Mouse (Mus musculus) frontal cortex, postnatal 14 days (tissue): ENCODE measurements around the gene Ppp2r5c.

Experiments
- DNase-seq, 2 experiments: peaks; one replicate each; pipeline ENCODE4 v3.0.0; 2022; ENCODE audit warnings: low spot score in 2 of 2

The Ppp2r5c gene

DNA sequence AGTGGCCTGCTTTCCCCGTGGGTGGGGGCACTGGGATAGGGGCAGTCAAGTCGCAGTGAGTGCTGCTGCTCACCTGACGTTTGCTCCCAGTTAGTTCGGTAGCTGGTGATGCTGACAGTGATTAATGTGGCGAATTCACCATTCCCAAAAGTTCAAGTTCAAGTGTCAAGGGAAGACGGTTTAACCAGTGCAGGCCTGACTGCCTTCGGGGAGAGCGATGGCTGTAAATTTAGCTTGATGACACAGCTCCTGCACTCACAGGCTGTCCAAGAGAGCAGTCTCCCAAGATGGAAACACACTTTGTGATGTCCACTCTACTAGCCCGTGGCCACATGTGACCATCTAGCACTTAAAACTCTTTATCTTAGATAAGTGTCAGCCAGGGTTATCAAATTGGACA, 41.1 kb downstream of the Ppp2r5c start:
- DNase-seq = no peak

DNA sequence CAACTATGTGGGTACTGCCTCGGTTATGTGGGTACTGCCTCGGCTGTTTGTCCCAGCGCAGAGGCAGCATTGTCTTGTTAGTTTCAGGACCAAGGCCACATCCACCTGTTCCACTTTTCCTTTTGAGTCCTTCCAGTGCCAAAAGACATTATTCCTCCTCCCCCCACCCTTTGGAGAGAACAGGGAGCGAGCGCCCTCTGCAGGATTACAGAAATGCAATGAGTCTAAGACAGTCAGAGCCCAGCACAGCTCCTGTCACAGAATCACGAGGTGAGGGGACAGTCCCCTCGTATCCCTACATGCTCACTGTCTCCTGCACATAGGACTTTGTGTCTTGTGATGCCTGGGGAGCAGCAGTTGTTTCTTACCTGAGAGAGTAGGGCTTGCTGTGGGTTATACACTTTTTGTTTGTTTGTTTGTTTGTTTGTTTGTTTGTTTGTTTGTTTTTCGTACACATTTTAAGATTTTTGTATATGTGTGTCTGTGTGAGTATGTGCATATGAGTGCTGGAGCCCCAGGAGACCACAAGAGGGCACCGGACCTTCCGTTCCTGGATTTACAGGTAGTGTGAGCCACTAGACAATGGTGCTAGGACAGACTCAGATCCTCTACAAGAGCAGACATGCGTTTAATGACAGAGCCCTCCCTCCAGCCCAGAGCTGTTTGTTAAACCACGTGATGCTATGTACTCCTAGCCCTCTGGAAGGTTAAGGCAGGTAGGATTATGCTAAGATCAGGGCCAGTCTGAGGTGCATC, 43.2 kb downstream of the Ppp2r5c start:
- no peak for DNase-seq

DNA sequence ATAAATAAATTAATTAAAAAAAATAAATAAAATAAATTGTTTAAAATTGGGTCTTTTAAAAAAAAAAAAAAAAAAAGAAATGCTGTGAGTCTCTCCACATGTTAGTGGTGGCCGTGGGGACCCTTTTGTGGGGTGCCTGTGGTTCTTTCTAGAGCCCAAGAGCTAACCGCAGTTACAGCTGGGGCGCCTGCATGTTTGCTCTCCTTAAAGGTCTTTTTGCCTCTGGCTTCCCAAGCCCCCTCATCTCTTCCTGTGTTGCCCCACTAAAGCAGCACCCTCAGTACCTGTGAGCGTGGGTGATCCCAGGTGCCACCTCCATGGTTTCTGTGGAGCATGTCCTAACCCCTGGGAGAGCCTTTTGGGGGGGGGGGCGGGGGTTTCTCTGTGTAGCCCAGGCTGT, 45.5 kb downstream of the Ppp2r5c start:
- DNase-seq = no peak

DNA sequence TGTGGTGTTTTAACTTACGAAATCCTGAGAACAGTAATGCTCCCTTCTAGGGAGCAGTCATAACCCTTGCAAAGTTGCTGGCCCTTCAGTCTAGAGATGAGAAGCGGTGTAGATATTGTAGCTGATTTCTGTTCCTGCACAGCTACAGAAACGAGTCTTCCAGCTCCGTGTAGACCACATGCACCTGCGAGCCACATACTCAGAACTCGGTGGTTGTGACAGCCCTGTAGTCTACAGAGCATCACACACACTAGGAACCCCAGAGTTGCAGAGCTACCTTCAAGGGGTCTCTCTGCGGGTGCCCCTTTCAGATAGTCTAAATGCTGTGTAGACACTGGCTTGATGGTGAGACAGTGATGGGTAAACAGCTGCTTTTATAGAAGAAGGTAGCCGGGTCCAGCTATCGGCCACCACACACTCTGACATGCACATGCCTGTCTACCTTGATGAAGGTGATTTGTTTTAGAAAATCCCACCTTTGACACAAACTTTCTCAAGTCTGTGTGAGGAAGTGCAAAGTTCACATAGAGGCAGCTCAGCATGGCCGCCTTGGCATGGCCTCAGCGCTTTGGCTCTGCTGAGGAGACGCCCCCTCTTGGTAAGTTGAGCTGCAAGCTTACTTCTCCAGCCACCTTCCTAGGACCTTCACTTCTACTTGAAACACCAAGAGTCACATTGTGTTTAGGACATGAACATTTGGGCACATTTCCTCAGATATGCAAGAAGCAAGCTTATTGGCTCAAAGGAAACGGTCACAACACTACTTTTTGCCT, 46.9 kb downstream of the Ppp2r5c start:
- DNase-seq = no peak

DNA sequence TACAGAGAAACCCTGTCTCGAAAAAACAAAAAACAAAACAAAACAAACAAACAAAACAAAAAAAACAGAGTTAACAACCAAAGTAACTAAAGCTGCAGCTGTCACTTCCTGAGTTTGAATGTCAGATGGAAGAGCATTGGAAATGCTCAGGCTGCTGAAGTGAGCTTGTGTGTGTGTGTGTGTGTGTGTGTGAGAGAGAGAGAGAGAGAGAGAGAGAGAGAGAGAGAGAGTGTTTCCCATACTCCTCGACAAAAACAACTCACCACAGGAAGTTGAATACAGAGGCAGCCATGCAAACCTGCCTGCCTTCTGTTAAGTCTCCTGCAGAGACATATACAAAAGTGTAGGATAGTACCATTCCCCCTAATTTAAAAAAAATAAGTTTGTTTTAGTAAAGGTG, 47.9 kb downstream of the Ppp2r5c start:
- no peak for DNase-seq

DNA sequence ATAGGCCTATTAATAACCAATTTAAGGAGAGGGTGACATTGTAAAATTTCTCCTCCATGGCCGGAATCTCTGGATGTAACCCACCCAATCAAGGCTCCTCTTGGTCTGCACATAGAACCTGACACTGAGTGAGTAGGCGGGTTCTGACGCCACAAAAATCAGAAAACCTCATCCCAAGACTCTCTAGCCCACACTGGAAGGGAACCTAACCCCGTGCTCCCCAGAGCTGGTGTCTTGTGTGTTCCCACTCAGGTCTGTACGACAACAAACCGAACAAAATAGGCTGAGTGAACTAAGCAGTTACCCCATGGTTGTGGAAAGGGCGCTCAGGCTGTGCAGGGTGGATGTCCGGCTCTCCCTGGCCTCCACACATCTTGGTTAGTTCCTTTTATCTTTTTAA, 48.3 kb downstream of the Ppp2r5c start:
- no peak for DNase-seq

DNA sequence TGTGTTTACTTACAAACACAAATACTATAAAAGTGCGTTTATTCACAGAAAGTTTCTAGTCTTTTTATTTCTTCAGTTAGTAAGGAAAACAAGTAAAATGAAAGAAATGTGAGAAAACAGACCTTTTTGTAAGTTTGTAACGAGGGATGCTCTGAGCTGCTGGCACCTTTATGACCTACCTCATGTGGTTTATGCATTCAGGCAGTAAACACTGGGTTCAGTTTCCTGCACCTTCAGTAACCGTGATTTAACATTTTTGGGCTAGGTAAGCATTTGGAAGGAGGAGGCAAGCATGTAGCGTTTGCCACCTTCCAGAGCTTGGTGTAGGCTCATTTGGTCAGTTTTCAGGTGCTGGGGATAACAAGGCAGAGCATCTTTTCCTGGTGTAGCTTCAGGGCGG, 49.1 kb downstream of the Ppp2r5c start:
- no peak for DNase-seq

DNA sequence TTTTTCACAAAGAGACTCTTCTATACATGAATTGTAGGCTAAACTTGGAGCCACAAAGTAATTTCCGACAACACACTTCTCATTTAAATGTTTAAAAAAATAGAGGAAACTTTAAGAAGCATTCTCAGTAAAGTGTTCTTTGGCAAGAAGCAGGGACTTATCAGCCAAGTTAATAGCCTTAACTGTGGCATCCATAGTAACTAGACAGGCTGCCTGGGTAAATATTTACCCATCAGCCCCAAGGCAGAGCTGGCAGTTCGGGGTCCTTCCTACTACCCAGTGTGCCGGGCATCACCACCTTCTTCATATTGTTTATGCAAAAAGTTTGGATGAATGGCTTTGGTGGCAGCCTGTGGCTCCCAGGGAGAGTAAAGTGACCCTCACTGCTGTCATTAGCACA, 50.1 kb downstream of the Ppp2r5c start:
- DNase-seq = no peak

DNA sequence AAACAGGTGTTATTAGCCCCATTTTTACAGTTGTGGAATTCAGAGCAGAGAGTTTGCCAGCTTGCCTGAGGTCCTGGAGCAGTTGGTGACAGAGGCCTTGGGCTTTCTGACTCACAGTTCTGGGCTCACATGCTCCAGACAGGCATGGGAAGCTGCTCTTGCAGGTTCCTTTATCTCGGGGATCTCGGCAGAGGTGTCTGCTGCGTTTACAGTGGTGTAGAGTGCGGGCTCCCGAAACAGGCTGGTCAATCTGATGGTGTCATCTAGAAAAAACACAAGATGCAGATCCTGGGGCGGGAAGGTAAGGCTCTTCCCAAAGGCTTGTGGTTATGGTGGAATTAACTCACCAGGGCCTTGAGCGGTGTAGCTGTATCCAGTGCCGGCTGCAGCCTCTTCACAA, 50.6 kb downstream of the Ppp2r5c start:
- no peak for DNase-seq

DNA sequence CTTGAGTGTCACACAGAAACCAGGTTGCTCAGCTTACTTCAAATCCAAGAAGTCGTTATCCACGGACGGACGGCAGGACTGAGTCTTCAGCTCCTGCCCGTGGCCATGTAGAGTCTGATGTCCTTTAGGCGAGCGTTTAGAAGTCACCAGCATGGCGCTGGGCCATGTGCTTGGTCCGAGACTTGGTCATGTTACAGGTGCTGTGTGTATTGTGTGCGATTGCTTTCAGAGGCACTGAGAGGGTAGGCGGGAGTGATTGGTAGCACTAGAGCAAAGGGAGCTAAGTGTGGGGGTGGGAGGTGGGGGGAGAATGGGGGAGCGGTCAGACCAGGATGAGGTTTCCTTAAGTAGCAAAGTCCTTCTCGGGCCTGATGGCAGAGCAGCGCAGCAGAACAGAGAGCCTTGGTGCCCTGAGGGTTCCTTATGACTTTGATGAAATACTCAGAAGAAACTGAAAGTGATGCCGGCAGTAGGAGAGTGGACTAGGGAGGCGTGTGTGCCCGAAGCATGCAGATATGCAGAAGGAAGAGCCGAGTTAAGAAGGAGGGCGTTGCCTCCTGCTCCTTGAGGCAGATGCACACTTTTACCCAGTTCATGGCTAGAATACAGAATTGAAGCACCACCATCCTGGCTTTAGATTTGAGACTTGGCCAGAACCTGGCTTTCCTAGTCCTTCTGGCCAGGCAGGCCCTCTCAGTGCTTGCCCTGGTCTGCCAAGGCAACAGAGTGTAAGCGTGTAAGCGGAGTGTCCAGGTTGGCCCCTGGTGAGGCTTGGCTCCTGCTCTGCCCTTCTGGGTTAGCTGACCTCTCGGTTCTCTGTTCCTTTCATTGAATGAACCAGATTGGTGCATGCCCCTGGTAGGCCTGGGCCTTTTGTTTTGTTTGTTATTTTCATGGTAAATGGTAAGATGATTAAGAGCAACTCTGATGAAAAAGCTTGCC, 51.6 kb downstream of the Ppp2r5c start:
- no peak for DNase-seq

DNA sequence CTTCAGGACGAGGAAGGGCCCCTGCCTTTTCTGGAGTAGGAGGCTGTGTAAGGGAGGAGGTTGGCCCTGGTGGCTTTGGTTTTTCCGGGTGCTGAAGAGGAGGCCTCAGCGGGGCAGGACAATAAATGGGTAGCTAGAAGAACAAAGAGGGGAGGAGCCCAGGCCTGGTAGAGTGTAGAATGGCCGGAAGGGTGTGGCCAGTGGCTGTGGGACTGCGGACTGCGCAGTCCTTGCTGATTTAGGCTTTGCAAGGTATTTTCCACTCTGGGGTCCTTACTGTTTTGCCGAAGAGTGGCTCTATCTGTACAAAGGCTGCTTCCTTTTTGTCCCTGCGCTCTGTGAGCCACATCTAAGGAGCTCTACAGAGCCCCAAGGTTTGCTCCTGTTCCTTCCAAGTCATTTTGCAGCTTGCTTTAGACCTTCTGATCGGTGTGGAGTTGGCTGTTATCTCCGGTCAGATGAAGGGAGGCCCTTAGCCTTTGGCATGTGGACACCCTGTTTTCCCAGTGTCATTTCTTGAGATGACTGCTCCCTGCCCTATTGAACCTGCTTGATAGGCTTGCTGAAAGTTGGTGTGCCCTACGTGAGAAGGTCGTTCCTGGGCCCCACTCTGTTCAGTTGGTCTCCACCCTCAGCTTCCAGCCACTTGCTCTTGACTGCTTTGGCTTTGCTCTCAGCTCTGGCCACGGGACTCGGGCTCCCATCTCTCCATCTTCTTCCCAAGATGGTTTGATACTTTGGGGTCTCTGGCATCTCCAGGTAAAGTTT, 52.5 kb downstream of the Ppp2r5c start:
- no peak for DNase-seq

DNA sequence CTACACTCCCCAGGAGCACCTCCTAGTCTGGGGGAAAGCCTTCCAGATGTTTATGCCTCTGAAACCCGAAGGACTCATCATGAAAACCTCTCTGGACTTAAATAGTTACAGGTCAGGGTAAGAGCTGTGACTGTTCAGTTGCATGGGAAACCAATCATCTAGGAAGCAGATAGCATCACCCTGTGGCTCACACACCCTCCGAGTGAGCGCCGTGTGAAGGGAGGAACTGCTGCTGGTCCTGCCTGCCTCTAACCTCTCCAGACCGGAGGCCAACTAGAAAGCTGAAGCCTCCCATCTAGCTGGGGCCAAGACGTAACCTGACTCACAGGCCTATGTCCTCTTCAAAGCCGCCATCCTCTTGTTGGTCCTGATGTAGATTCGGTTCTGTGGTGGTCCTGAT, 53.2 kb downstream of the Ppp2r5c start:
- no peak for DNase-seq

DNA sequence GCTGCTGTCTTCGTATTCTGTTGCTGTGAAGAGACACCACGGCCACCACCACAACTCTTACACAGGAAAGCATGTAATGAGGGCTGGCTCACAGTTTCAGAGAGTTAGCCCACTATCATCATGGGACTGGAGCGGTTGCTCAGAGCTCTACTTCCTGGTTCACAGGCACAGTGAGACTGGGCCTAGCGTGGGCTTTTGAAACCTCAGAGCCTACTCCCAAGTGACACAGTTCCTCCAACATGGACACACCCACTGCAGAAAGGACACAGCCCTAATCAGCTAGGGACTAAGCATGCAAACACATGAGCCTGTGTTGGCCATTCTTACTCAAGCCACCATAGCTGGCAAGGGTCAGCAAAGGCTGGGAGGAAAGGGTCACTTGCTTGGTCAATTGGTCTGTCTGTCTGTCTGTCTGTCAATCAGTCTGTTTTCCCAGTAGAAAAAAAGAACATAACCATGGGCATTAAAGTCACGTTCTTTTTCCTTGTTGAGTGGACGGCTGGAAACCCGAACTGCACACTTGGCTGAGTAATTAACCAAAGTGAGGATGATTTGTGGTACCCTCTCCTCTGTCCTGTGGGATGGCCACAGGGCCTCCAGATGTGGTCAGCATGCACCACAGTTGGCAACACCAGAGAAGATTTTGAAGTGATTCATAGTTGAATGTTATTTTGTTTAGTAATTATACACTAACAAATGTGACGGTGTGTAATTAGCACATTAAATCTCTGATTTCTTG, 56.7 kb downstream of the Ppp2r5c start:
- DNase-seq = no peak

DNA sequence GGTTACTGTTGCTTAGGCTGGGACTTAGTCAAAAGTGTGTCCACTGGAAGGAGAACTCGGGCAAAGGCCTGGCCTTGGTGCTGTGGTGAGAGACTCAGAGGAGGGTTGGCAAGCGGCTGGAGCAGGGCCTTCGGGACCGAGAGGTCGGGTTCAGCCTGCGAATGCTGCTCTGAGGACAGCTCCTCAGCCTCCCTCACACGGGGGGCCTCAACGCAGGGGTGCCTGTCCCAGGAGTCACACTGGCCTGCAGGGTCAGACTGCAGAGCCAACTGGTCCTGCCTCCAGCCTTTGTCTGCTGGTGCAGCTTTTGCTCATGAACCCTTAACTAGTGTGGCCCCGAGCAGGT, 57.2 kb downstream of the Ppp2r5c start:
- DNase-seq = no peak

DNA sequence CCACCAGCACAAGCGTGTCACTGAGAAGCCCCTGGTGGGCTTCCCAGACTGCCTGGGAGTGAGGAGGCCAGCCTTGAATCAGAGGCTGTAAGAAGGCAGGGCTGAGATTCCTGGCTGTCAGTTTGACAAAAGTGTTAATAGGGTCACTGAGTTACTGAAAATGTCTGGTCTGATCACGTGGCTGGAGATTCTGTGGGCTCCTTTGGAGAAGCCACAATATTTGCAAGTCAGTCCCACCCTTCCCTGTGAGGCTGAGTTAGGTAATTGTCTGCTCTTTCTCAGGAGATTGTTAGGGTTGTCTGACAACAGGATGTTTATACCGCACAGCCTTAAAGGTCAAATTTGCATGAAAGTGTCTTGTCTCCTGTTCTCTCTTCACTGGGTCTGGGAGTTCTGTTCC, 57.9 kb downstream of the Ppp2r5c start:
- DNase-seq = no peak

DNA sequence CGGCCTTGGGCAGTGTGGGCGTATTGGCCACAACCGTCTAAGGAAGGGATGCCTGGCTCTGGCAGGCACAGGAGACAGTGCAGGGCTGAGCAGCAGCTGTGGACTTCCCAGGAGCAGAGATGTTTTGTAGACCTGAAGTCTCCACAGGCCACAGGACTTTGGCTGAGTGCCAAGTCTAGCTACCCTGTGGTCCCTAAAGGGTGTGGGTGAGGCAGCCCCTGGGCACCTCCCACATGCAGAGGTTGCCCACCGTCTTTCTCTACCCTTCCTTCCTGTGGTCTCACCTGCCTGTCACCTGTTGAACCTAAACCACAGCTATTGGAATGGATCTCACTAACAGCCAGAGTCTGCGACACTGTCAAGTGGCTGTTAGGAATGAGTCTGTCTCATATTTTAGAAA, 59.1 kb downstream of the Ppp2r5c start:
- no peak for DNase-seq

DNA sequence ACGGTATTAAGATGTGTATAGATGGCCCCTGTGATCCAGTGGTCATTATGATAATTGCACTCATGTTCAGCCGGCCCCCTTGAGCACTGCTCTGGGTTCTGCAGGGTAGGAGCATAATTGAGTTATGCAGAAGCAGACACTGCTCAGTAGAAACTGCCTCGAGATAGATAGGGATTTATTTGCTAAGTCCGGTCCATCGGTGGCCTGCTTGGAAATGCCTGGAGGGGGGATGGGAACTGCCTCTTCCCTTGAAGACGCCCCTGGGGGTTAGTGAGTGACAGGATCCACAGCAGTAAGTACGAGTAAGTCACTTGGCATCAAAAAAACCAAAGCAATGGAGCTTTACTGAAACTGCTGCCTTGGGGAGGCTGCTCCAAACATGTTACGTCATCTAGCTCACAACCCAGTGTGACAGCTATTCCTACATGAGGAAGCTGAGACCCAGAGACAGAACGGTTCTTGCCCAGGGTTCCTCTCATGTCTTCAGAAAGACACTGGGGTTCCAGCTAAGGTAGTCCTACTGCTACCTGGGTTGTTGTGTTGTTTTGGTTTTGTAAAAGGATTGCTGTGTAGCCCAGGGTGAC, 60.9 kb downstream of the Ppp2r5c start:
- no peak for DNase-seq

DNA sequence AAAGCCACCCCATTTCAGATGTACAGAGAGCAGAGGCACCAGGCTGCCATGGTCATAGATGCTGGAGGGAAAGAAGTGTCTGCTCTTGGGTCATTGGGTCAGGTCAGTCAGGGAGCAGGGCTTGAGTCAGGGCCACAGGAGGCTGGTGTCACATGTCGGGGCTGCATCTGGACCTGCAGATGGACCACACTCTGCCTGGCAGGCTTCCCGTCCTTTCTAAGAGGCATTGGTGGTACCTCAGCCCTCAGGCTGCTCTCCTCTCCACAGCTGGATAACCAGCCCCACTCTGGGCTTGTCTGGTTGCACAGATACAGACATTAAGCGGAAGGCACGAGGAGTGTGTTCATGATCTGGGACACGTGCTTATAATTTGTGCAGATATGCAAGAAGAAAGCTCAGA, 61.8 kb downstream of the Ppp2r5c start:
- DNase-seq = no peak

DNA sequence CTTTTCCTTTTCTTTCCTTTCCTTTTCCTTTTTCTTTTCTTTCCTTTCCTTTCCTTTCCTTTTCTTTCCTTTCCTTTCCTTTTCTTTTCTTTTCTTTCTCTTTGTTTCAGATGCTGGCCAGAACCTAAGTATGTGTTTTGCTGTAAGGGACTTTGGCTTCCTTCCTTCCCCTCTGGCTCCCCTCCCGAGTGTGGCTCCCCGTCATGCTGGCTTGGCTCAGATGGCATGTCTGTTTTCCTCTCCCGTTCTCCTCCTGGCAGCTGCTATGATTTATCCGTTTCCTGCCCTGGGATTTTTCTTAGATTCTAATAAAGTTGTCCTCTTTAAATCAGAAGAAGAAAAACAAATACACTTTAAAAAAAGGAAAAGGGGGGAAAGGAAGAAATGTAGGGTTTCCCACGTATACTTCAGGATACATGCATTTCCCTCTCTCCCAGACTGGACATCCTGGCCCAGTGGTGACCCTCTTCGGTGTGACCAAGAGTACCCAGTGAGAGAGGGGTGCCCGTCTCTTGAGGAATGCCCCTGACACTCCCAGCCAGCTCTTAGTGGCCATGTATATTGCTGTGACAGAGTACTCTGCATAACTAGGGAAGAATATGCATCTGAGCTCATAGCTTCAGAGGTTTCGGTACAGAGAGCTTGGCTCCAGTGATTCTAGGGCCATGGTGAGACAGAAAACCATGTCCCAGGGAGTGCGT, 63.4 kb downstream of the Ppp2r5c start:
- no peak for DNase-seq

DNA sequence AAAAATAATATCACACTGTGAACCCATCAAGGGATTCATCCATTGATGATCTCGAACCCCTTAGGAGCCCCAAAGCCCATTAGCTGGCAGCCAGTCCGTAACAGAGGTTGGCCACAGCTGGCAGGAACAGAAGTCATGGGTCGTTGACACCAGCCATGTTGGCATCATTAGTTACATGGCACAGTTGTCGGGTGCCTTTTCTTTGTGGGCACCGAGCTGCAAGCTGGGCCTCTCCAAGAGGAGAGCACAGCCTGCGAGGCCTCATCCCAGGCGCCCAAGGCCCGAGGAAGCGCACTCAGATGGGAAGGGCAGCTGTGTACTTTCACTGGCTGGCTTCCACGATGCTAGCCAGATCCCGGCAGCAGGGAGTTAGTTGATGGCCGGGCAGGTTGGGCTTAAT, 64.3 kb downstream of the Ppp2r5c start:
- DNase-seq = no peak
